Mouse (Mus musculus): ENCODE results near the gene Gm30083. TPM values are rescaled to one million over a fixed set of nuclear protein-coding genes. Genes with fewer than 3 reads are reported as not detected.

Gm30083 gene
- polyA plus RNA-seq, 1 experiment from 2014 or later, result not detected

DNA sequence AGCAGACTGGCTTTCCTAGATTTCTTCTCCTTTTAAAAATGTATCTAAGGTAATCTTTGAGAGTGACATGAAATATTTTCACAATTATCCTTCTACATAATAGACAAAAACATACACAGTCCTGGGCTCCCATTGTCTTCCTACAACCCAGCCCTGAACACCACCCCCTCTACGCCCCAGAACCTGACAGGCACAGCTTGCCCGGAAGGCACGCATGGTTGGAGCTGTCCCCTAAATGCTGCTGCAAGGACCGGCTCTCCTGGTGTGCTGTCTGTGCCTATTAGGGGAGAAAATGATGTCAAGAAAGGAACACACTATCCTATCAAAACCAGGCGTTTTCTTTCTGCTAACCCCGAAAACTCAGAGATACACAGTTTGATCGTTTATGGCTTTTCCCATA lies 37.2 kb downstream of the Gm30083 start:
- H3K9ac ChIP-seq (ENCODE audit: low read length), result no peak overlapping the region

DNA sequence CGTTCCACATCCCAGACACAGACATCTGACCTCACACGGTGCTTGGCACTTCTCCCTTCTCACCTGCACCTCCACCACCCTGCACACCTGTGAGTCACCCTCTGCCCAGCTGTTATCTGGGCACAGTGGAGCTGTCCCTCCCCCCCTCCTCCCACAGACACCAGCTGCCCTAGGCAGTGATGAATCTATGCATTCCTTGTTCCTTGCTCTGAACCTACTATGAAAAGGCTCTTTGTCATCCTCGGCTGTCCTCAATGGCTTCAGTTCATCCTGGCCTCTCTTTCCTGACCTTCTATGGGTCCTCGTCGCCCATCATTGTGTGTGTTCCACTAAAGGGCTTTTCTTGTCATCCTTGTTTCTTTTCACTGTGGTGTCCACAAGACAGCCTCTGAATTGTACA lies 40.2 kb downstream of the Gm30083 start:
- 74% methylated on average over 5 of the region's 5 CpGs for WGBS
- Histone ChIP-seq H3K9me3 (replicated peaks; ENCODE audit: control insufficient read depth, low read length) (no peaks in the 10 kb centered on the region), H3K9ac (ENCODE audit: low read length) (no peak overlapping the region), H3K4me2 (ENCODE audit: low read length) (no peak overlapping the region), H3K4me1 (ENCODE audit: control insufficient read depth, insufficient read depth, low read length) (peaks cover 5% of the 10 kb centered on the region; the same call in 1 of the 2 replicates), H3K27me3 (replicated peaks; ENCODE audit: control insufficient read depth, insufficient read depth, low read length) (no peaks in the 10 kb centered on the region), H3K27ac (ENCODE audit: low read depth, low read length) (no peak overlapping the region), H3K36me3 (ENCODE audit: control insufficient read depth, insufficient read depth, low read length) (no peaks in the 10 kb centered on the region), H3K4me3 (ENCODE audit: low read depth, low read length) (no peak overlapping the region)
- no peak for ATAC-seq
- DNase-seq (ENCODE audit: low spot score), result no peak

More for the DNA sequence above, 37.2 kb downstream of the Gm30083 start:
- DNase-seq (ENCODE audit: low spot score) (no peak), ATAC-seq (no peak)
- no peaks in the 10 kb centered on the region for H3K36me3 ChIP-seq (ENCODE audit: control insufficient read depth, insufficient read depth, low read length)
- H3K9me3 ChIP-seq (replicated peaks; ENCODE audit: control insufficient read depth, low read length), result no peaks in the 10 kb centered on the region
- no peaks in the 10 kb centered on the region for H3K27me3 ChIP-seq (replicated peaks; ENCODE audit: control insufficient read depth, insufficient read depth, low read length)
- H3K4me1 ChIP-seq (ENCODE audit: control insufficient read depth, insufficient read depth, low read length), result peaks cover 5% of the 10 kb centered on the region; the same call in 1 of the 2 replicates
- H3K4me2 ChIP-seq (ENCODE audit: low read length), result no peak overlapping the region
- H3K27ac ChIP-seq (ENCODE audit: low read depth, low read length), result no peak overlapping the region
- no peak overlapping the region for H3K4me3 ChIP-seq (ENCODE audit: low read depth, low read length)
- 34% methylated on average over 7 of the region's 7 CpGs for WGBS

DNA sequence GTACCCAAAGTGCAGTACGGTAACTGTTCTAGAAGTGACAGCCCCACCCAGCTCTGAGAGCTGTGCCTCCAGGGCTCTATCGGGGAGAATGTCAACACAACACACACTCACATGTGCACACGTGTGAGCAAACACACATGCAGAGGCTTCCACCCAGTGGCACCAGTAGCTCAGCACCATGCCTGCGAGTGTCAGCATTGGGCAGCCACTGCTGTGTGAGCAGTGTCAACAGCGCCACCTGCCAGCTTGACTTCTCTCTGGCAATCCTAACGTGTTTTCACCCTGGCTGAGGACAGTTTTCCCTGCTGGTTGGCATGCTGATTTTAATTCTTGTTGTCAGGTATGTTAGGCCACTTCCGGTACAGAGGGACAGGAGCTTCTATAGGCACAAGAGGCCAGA lies 42.3 kb downstream of the Gm30083 start:
- Histone ChIP-seq H3K27ac (ENCODE audit: low read depth, low read length) (no peak overlapping the region), H3K36me3 (ENCODE audit: control insufficient read depth, insufficient read depth, low read length) (no peaks in the 10 kb centered on the region), H3K4me3 (ENCODE audit: low read depth, low read length) (no peak overlapping the region), H3K27me3 (replicated peaks; ENCODE audit: control insufficient read depth, insufficient read depth, low read length) (no peaks in the 10 kb centered on the region), H3K9me3 (replicated peaks; ENCODE audit: control insufficient read depth, low read length) (no peaks in the 10 kb centered on the region), H3K9ac (ENCODE audit: low read length) (no peak overlapping the region), H3K4me1 (ENCODE audit: control insufficient read depth, insufficient read depth, low read length) (no peaks in the 10 kb centered on the region), H3K4me2 (ENCODE audit: low read length) (no peak overlapping the region)
- peak; percentile 35 for DNase-seq (ENCODE audit: low spot score)
- no peak for ATAC-seq
- 55% methylated on average over 7 of the region's 7 CpGs for WGBS

DNA sequence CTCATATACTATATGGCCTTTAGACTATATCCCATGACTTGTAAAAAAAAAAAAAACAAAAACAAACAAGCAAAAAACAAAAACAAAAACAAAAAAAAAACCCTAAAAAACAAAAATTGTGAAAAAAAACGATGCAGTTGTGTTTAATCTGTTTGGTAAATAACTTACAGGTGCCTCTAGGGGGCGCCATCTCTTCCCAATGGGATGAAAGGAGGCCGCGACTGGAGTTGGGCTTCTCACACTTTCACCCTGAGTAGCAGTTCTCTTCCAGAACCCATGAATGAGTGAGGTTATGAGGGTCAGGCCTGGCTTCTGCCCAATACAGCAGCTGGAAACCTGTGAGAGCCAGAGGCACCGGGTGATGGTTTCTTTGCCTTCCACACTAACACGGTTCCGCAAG lies 49.3 kb downstream of the Gm30083 start:
- Histone ChIP-seq H3K27ac (ENCODE audit: low read depth, low read length) (no peak overlapping the region), H3K36me3 (ENCODE audit: control insufficient read depth, insufficient read depth, low read length) (no peaks in the 10 kb centered on the region), H3K27me3 (replicated peaks; ENCODE audit: control insufficient read depth, insufficient read depth, low read length) (no peaks in the 10 kb centered on the region), H3K4me2 (ENCODE audit: low read length) (no peak overlapping the region), H3K9me3 (replicated peaks; ENCODE audit: control insufficient read depth, low read length) (no peaks in the 10 kb centered on the region), H3K4me3 (ENCODE audit: low read depth, low read length) (no peak overlapping the region), H3K9ac (ENCODE audit: low read length) (no peak overlapping the region), H3K4me1 (ENCODE audit: control insufficient read depth, insufficient read depth, low read length) (no peaks in the 10 kb centered on the region)
- WGBS, result 68% methylated on average over 7 of the region's 7 CpGs
- DNase-seq (ENCODE audit: low spot score), result no peak
- no peak for ATAC-seq

DNA sequence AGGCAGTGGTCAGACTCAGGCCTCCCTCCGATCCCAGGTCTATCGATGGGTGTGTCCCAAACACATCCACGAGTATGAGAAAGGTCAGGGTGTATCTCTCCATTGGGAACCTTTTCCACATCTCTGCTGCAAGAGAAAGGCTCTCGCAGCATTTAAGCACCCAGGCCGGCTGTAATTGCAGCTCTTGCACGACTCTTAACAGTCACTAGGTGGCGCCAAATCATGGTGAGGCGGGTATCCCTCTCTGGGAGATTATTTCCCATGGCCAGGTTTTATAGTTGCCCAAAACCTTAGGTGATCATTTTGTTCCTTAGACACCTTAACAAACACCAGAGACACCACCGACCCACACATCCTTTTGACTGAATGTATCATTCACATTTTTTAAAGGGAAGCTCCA lies 55.6 kb downstream of the Gm30083 start:
- ATAC-seq (0 out of 2 replicates have a peak, but pooled peaks have one; percentile 4), DNase-seq (ENCODE audit: low spot score) (peak; percentile 67)
- no peak overlapping the region for H3K4me2 ChIP-seq (ENCODE audit: low read length)
- H3K36me3 ChIP-seq (ENCODE audit: control insufficient read depth, insufficient read depth, low read length), result no peaks in the 10 kb centered on the region
- no peaks in the 10 kb centered on the region for H3K4me1 ChIP-seq (ENCODE audit: control insufficient read depth, insufficient read depth, low read length)
- no peak overlapping the region for H3K27ac ChIP-seq (ENCODE audit: low read depth, low read length)
- 16% methylated on average over 9 of the region's 9 CpGs for WGBS
- H3K9ac ChIP-seq (ENCODE audit: low read length), result no peak overlapping the region
- no peaks in the 10 kb centered on the region for H3K27me3 ChIP-seq (replicated peaks; ENCODE audit: control insufficient read depth, insufficient read depth, low read length)
- H3K9me3 ChIP-seq (replicated peaks; ENCODE audit: control insufficient read depth, low read length), result no peaks in the 10 kb centered on the region
- H3K4me3 ChIP-seq (ENCODE audit: low read depth, low read length), result no peak overlapping the region

DNA sequence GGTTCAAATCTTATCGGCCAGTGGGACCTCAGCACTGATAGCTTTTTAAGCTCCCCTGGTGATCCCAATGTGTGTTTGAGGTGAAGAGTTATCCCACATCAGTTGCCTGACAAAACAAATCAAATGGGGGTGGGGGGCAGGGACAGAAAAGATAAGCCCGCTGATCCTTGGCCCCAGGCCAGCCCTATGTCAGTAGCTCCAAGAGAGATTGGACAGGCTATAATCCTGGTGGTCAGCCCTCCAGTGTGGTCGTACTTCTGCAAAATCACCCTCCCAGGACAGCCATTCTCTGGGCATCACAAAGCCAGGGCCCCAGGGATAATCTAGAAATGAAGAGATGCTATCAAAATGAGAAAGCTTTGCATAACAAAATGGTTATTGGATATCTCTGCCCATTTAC lies 56.1 kb downstream of the Gm30083 start:
- no peaks in the 10 kb centered on the region for H3K27me3 ChIP-seq (replicated peaks; ENCODE audit: control insufficient read depth, insufficient read depth, low read length)
- H3K4me1 ChIP-seq (ENCODE audit: control insufficient read depth, insufficient read depth, low read length), result no peaks in the 10 kb centered on the region
- H3K9me3 ChIP-seq (replicated peaks; ENCODE audit: control insufficient read depth, low read length), result no peaks in the 10 kb centered on the region
- H3K36me3 ChIP-seq (ENCODE audit: control insufficient read depth, insufficient read depth, low read length), result no peaks in the 10 kb centered on the region
- H3K27ac ChIP-seq (ENCODE audit: low read depth, low read length), result no peak overlapping the region
- no peak overlapping the region for H3K9ac ChIP-seq (ENCODE audit: low read length)
- no peak overlapping the region for H3K4me2 ChIP-seq (ENCODE audit: low read length)
- WGBS, result 61% methylated on average over 3 of the region's 3 CpGs
- ATAC-seq (no peak), DNase-seq (ENCODE audit: low spot score) (no peak)
- no peak overlapping the region for H3K4me3 ChIP-seq (ENCODE audit: low read depth, low read length)

DNA sequence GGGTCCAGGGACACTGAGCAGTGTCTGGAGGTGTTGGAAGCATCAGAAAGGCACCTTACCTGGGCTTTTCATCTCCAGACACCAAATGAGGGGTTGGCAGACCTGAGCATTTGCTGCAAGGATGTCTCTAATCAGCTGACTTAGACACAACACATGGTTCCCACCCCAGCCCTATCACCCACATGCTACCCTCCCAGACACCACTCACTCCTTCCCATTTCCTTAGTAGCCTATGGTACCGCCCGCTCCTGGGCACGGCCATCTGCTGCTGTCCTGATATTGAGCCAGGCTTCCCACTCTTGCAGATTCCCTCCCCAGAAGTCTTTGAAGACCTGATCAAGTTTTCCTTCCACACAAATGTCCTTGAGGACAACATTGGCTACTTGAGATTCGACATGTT lies 56.8 kb downstream of the Gm30083 start:
- no peak for DNase-seq (ENCODE audit: low spot score)
- H3K4me3 ChIP-seq (ENCODE audit: low read depth, low read length), result no peak overlapping the region
- 94% methylated on average over 4 of the region's 4 CpGs for WGBS
- H3K27me3 ChIP-seq (replicated peaks; ENCODE audit: control insufficient read depth, insufficient read depth, low read length), result no peaks in the 10 kb centered on the region
- ATAC-seq, result no peak
- H3K9ac ChIP-seq (ENCODE audit: low read length), result no peak overlapping the region
- H3K4me1 ChIP-seq (ENCODE audit: control insufficient read depth, insufficient read depth, low read length), result no peaks in the 10 kb centered on the region
- H3K9me3 ChIP-seq (replicated peaks; ENCODE audit: control insufficient read depth, low read length), result no peaks in the 10 kb centered on the region
- H3K36me3 ChIP-seq (ENCODE audit: control insufficient read depth, insufficient read depth, low read length), result no peaks in the 10 kb centered on the region
- H3K4me2 ChIP-seq (ENCODE audit: low read length), result no peak overlapping the region
- no peak overlapping the region for H3K27ac ChIP-seq (ENCODE audit: low read depth, low read length)

DNA sequence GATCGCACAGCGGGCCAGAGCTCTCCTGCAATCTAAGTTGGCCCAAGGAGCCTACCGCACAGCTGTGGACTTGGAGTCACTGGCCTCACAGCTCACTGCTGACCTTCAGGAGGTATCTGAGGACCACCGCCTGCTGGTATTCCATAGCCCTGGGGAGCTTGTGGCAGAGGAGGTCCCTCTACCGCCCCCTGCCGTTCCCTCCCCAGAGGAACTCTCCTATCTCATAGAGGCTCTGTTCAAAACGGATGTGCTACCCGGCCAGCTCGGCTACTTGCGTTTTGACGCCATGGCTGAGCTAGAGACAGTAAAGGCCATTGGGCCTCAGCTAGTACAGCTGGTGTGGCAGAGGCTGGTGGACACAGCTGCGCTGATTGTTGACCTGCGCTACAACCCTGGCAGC lies 58.9 kb downstream of the Gm30083 start:
- Histone ChIP-seq H3K4me2 (ENCODE audit: low read length) (no peak overlapping the region), H3K4me3 (ENCODE audit: low read depth, low read length) (no peak overlapping the region), H3K9ac (ENCODE audit: low read length) (no peak overlapping the region), H3K27me3 (replicated peaks; ENCODE audit: control insufficient read depth, insufficient read depth, low read length) (no peaks in the 10 kb centered on the region), H3K9me3 (replicated peaks; ENCODE audit: control insufficient read depth, low read length) (no peaks in the 10 kb centered on the region), H3K4me1 (ENCODE audit: control insufficient read depth, insufficient read depth, low read length) (no peaks in the 10 kb centered on the region), H3K27ac (ENCODE audit: low read depth, low read length) (no peak overlapping the region), H3K36me3 (ENCODE audit: control insufficient read depth, insufficient read depth, low read length) (no peaks in the 10 kb centered on the region)
- 79% methylated on average over 13 of the region's 13 CpGs for WGBS
- no peak for ATAC-seq
- no peak for DNase-seq (ENCODE audit: low spot score)

DNA sequence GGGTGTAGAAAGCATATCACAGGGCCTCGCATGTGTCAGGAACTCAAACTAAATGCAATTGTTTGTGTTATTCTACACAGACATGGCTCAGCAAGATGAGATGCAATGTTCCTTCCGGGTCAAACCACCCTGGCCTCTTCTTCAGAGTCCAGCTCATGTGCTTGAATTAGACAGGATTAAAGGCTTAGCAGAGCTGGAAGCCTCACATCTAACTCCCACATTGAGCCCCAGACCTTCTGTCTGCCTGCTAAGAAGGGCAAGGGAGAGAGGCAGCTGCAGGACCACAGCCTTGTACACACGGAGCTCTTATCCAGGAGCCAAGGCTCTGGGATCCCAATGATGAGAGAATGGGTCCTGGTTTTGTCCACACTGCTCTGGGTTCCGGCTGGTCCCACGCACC lies 61.2 kb downstream of the Gm30083 start, which contains the start of gene Rbp3:
TSS of gene Rbp3 (plus strand) at position 243 of the 400 bp plus-strand sequence.
- no peak within 1 kb of the TSS for H3K27ac ChIP-seq (ENCODE audit: low read depth, low read length)
- H3K9ac ChIP-seq (ENCODE audit: low read length), result no peak within 1 kb of the TSS
- 90% methylated on average over 5 of the region's 5 CpGs for WGBS
- no peaks in the 10 kb centered on the region for H3K36me3 ChIP-seq (ENCODE audit: control insufficient read depth, insufficient read depth, low read length)
- H3K4me2 ChIP-seq (ENCODE audit: low read length), result no peak within 1 kb of the TSS
- H3K4me1 ChIP-seq (ENCODE audit: control insufficient read depth, insufficient read depth, low read length), result no peaks in the 10 kb centered on the region
- ATAC-seq (no peak), DNase-seq (ENCODE audit: low spot score) (no peak)
- no peaks in the 10 kb centered on the region for H3K27me3 ChIP-seq (replicated peaks; ENCODE audit: control insufficient read depth, insufficient read depth, low read length)
- no peak within 1 kb of the TSS for H3K4me3 ChIP-seq (ENCODE audit: low read depth, low read length)
- no peaks in the 10 kb centered on the region for H3K9me3 ChIP-seq (replicated peaks; ENCODE audit: control insufficient read depth, low read length)
